Mouse (Mus musculus): ENCODE results near the gene Gm5269. TPM values are rescaled to one million over a fixed set of nuclear protein-coding genes. Genes with fewer than 3 reads are reported as not detected.

Gm5269 gene
- polyA plus RNA-seq, 2 experiments from 2014 or later: not detected

DNA sequence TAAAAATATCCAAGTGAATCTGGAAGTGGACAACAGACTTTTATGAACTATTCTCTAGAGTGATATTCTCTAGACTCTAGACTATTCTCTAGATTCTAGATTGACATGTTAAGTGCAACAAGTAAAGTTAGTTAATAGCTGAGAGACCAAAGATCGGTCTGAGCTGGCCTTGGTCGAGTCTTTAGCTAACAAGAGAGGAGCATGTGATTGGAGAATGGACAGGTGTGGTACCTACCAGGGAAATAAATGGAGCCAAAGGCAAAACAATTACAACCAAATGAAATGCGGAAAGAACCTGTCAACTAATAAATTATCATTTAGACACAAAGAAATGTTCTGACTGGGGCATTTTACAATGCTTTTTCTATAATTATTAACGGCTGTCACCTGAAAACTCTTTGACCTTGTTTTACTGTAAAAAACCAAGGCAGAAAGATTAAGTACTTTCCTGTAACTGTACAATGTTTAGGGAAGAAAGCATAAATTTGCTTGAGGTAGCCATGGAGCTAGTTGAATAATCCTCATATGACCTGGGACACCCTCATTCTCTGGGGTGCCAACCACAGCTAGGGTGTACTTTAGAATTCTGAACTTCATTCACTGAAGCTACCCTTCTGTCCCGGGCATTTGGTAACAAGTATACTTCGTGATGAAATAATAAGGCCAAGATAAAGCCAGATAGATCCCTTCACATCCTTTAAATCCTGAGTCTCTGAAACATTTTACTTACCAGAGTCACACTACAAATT, 13.4 kb downstream of the Gm5269 start:
- no peak for ATAC-seq

- no peak for ATAC-seq
Measured at GRCm38 (mm10) chr1:45875640-45876039, 14.4 kb downstream of the Gm5269 start.

DNA sequence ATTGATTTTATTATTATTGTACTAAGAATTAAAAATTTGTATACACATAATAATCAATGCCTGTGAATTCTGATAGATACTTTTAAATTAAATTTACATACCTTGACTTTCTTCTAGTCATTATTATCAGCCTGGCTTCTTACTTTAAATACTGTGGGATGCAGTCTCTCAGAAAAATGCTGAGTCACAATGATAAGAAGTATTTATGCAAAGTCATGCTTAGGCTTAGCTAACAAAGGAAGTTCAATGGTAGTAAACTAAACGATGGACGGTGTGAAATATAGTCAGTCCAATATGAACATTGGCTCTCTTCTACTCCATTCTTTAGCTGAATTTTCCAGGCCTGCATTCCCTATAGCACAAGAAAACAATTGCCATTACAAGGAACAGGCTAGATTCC, 16.8 kb downstream of the Gm5269 start:
- ATAC-seq: no peak

DNA sequence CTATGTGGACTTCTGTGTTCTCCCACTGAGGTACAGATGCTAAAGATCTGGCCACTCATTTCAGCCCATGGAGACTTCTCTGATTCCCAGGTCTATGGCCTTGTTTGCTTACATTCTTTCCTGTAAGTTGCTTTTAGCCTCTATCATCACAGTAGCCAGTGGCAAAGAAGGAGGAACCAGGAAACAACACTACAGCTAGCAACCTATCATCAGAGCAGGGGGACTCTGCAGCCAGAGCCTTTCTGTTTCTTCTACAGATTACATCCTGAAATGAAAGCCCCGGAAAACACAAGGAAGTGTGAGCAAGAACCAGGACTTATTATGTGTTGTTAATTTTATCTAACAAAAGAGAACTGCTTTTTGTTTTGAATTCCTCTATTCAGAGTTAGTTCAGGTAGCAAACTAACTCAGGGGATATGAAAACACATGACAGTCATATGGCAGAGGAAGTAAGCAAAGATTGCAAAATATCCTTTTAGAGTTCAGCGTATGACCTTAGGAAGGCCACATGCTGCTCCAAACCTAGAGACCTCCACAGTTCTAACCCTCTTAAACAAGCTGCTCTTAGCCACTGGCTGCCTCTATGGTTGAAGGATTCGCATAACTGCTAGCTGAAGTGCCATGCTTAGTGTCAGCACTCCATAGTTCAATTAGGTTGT, 21.5 kb downstream of the Gm5269 start:
- ATAC-seq: no peak

DNA sequence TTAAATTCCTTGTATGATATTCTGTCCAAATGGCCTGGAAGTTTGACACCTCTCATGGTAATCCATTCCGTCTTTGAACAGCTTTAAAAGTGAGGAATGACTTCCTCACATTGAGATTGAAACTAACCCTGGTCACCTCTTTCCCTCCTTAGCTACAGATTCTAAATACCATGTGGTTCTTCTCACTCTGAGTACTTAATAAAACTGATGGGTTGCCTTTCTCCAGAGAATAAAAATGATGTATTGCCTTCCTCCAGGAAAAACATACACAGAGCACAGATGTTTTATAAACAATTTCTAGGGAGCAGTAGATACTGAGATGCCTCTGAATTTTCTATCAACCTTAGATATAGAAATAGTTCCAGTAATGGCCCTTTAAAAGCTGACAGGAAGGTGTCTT, 22.0 kb downstream of the Gm5269 start:
- ATAC-seq: no peak

DNA sequence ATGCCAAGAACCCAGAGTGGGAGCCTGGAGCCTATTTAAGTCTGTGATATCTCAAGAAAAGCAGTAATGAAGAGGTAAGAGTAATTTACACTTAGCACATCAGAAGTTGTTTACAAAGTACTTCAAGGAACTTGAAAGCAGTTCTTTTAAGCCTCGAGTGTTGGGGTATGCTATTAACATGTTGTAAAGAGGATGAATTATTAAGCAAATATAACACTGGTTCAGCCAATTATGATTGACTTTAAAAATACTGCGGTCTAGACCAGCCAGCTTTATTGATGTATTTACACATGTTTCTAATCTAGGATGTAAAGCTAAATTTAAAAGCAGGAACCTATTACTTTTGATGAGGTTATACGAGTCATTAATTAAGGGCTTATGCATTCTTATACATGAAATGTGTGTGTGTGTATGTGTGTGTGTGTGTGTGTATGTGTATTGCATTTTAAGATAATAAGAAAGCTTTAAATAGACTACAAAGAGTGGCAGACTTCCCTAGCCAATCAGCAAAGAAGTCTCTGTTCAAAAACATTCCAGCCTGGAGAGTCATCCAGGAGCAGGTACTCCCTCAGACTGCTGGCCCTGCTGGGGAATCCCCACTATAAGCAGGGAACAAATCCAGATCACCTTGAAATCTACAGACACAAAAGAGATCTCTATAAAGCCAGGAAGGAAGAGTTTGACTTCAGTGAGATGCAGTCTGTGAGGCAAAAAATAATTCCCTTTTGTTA, 23.6 kb downstream of the Gm5269 start:
- no peak for ATAC-seq

GRCm38 (mm10) chr1:45865727-45866126, 24.3 kb downstream of the Gm5269 start:
- no peak for ATAC-seq

DNA sequence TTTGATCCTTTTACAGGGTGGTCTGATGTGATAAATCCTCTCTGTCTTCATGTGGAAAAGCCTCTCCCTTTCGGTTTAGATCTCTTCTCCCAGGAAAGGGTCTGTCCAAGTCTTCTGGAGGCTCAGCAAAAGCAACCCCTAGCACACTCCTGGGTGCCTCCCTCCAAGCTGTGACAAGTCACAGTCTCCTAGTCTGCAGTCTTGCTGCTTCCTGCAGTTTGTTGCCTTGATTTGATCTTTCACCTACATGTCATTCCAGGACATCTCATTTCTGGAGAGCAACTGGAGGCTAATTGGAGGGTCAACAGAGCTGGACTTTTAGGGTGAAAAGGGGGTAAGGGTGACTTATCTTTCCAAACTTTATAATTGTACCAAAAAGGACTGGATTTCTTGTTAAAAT, 24.8 kb downstream of the Gm5269 start:
- no peak for ATAC-seq

DNA sequence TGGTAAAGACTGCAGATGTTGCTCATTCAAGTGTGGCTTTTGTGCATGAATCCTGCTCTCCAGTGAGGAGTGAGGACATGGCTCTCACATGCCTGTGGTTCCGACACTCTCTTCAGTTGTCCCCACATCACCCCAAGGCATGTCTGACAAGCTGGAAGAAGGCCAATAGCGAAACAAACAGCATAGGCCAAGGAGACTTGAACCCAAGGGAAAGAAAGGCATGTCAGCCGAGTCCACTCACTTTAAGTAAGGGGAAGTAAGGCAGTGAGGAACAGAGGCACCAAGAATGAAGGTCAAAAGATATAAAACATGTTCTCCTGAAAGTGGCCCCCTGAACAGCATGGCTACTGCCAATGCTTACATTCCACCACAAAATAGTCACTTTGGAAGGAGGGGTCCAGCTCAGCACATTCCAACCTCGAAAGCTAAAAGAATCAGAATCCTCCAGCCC, 25.5 kb downstream of the Gm5269 start:
- no peak for ATAC-seq

- no peak for ATAC-seq
Measured at GRCm38 (mm10) chr1:45863641-45864040, 26.4 kb downstream of the Gm5269 start.

GRCm38 (mm10) chr1:45861162-45861561, 28.9 kb downstream of the Gm5269 start:
- ATAC-seq: no peak

DNA sequence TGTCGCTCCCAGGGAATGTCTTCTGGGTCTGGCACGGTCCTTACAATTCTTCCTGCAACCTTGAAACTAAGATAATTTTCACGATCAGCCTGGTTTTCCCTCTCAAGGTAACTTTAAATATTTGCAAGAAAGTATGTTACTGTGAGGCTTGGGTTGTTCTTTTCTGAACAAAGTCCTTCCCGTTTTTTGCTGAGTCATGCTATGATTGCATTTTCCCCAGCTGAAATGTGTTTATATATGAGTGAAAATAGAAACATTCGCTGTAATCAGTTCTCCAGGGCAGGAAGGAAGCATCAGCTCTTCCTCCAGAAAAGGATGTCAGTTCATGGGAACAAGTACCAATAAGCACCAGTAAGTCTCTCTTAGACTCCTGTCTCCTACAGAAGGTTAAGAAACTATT, 29.7 kb downstream of the Gm5269 start:
- no peak for ATAC-seq

DNA sequence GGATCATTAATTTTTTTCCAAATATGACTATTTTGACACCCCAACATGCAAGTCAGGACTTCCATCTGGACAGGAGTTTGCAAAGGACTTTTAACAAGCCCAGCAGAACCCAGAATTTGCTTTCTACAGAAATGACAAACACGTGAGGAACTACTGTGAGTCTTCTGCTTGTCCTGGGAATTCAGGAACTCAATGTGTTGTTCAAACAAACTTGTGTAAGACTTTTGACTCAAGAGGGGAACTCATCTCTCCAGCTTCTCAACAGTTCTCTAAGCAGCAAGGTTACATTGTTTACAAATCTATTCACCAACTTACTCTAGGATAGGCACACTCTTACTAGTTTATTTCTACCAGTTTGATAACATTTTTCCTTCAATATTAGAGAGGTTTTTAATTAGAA, 32.0 kb downstream of the Gm5269 start:
- no peak for ATAC-seq

- no peak for ATAC-seq
Measured at GRCm38 (mm10) chr1:45845466-45845865, 44.6 kb downstream of the Gm5269 start.

Other genes starting within 250 kb of the Gm5269 start
- 10 to 100 TPM; 46.8 to 56.1 TPM for gene Wdr75, start 95.1 kb downstream of the Gm5269 start, polyA plus RNA-seq (2017; shearing (Covaris generic))
- 1 to 10 TPM; 1.2 to 6.7 TPM for gene Slc40a1, start 36.2 kb upstream of the Gm5269 start, polyA plus RNA-seq (2017; shearing (Covaris generic))
- 1 to 10 TPM in 1 of 2 experiments, not detected in 1; 1.6 TPM for gene Dnah7b, start 176.0 kb upstream of the Gm5269 start, polyA plus RNA-seq (2017; shearing (Covaris generic))